Mouse (Mus musculus) bone marrow macrophage, adult 2 months (primary cell): ENCODE measurements around the gene F13b. TPM values are rescaled to one million over a fixed set of nuclear protein-coding genes. Genes with fewer than 3 reads are reported as not detected.
A peak's percentile ranks its signal among the peaks of the same experiment; 100 is the strongest.

Experiments used
- H3K27ac ChIP-seq: 2 replicates; pipeline ENCODE4 v1.5.1; 2012; ENCODE audit warnings: low read depth, low read length; ENCODE audit not compliant: insufficient read depth
- H3K4me1 ChIP-seq: 2 replicates; pipeline ENCODE4 v1.6.1; 2012; ENCODE audit warnings: low read length; ENCODE audit not compliant: control insufficient read depth, insufficient read depth
- H3K4me3 ChIP-seq: 2 replicates; pipeline ENCODE4 v1.5.1; 2012; ENCODE audit warnings: mild to moderate bottlenecking, low read length, moderate library complexity; ENCODE audit not compliant: insufficient read depth
- CTCF ChIP-seq: IDR thresholded peaks from 2 replicates; pipeline ENCODE4 v1.5.1; 2012; ENCODE audit warnings: low read depth, mild to moderate bottlenecking, low read length, moderate library complexity
- POLR2A ChIP-seq: IDR thresholded peaks from 2 replicates; pipeline ENCODE4 v1.6.1; 2012; ENCODE audit warnings: mild to moderate bottlenecking, low read depth, low read length, borderline replicate concordance
- polyA plus RNA-seq: library from polyadenylated mRNA; stranded (reverse); fragments of >200 nt; gene quantifications from 2 replicates; pipeline ENCODE4 v1.2.4, GENCODE M21; 2012; ENCODE audit not compliant: missing spikeins, insufficient read depth, insufficient read length

F13b gene
- polyA plus RNA-seq, result not detected in 2 replicates

GRCm38 (mm10) chr1:139501258-139501752 is at the start of gene F13b:
TSS of gene F13b (plus strand) at chr1:139501702.
- Histone ChIP-seq H3K4me3 (no peak within 1 kb of the TSS), H3K27ac (no peak within 1 kb of the TSS), H3K4me1 (no peaks in the 10 kb centered on the region)
- TF ChIP-seq POLR2A, result no peak
- no peak for TF ChIP-seq CTCF

GRCm38 (mm10) chr1:139454340-139455225 is 46.9 kb upstream of the F13b start, which contains the start of gene Aspm:
TSS of gene Aspm (plus strand) at chr1:139454772.
- Histone ChIP-seq H3K4me3 (peak within 1 kb of the TSS; percentile 82), H3K4me1 (peaks cover 7% of the 10 kb centered on the region; the same call in 1 of the 2 replicates), H3K27ac (peak within 1 kb of the TSS; percentile 28)
- TF ChIP-seq CTCF, result no peak
- no peak for TF ChIP-seq POLR2A

- TF ChIP-seq POLR2A, result no peak
- TF ChIP-seq CTCF, result no peak
- Histone ChIP-seq H3K4me3 (peak overlapping the region; percentile 82), H3K27ac (peak overlapping the region; percentile 21), H3K4me1 (peaks cover 7% of the 10 kb centered on the region; the same call in 1 of the 2 replicates)
Observed at GRCm38 (mm10) chr1:139455226-139455869, 46.2 kb upstream of the F13b start.

GRCm38 (mm10) chr1:139460807-139461206 is 40.7 kb upstream of the F13b start:
- Histone ChIP-seq H3K27ac (no peak overlapping the region), H3K4me3 (no peak overlapping the region), H3K4me1 (peaks cover 7% of the 10 kb centered on the region; the same call in 1 of the 2 replicates)
- TF ChIP-seq POLR2A (no peak), CTCF (no peak)

- no peak overlapping the region for H3K4me3 ChIP-seq
- TF ChIP-seq CTCF, result no peak
- TF ChIP-seq POLR2A, result no peak
- H3K27ac ChIP-seq, result no peak overlapping the region
- no peaks in the 10 kb centered on the region for H3K4me1 ChIP-seq
Observed at GRCm38 (mm10) chr1:139465936-139466335, 35.6 kb upstream of the F13b start.

- Histone ChIP-seq H3K4me3 (no peak overlapping the region), H3K27ac (no peak overlapping the region), H3K4me1 (no peaks in the 10 kb centered on the region)
- TF ChIP-seq POLR2A (no peak), CTCF (no peak)
Observed at GRCm38 (mm10) chr1:139478898-139479297, 22.6 kb upstream of the F13b start.

- TF ChIP-seq CTCF (no peak), POLR2A (no peak)
- no peaks in the 10 kb centered on the region for H3K4me1 ChIP-seq
- no peak overlapping the region for H3K27ac ChIP-seq
- no peak overlapping the region for H3K4me3 ChIP-seq
Observed at GRCm38 (mm10) chr1:139480246-139480645, 21.3 kb upstream of the F13b start.

- no peak overlapping the region for H3K4me3 ChIP-seq
- H3K4me1 ChIP-seq, result no peaks in the 10 kb centered on the region
- H3K27ac ChIP-seq, result no peak overlapping the region
- TF ChIP-seq CTCF (no peak), POLR2A (no peak)
Observed at GRCm38 (mm10) chr1:139481146-139481545, 20.4 kb upstream of the F13b start.

GRCm38 (mm10) chr1:139494630-139495029 is 6.9 kb upstream of the F13b start:
- H3K4me3 ChIP-seq, result no peak overlapping the region
- H3K4me1 ChIP-seq, result no peaks in the 10 kb centered on the region
- H3K27ac ChIP-seq, result no peak overlapping the region
- no peak for TF ChIP-seq POLR2A
- no peak for TF ChIP-seq CTCF

- TF ChIP-seq CTCF (no peak), POLR2A (no peak)
- no peak overlapping the region for H3K4me3 ChIP-seq
Observed at GRCm38 (mm10) chr1:139495408-139495807, 6.1 kb upstream of the F13b start.

More at GRCm38 (mm10) chr1:139495408-139495807, 6.1 kb upstream of the F13b start:
- no peak overlapping the region for H3K27ac ChIP-seq
- H3K4me1 ChIP-seq, result no peaks in the 10 kb centered on the region
